In the genomic region with DNA sequence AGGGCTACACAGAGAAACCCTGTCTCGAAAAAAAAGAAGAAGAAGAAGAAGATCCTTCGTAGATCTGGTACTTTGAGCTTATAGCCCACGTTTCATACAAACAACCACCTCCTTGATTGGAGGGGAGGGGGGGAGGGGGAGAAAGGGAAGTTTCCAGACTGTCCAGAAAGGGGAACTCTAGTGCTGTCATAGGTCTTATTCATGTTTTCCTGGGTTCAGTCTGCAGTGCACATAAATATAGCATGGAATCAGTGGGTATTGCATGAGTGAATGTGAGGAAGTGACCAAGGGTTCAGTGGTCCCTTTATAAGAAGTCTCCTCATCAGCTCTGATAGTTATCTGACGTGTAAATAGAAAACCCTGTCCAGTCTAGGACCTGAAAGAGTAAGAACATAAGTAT, we compare ENCODE assay signal across 33 mouse cellular contexts. TPM values are rescaled to one million over a fixed set of nuclear protein-coding genes. Genes with fewer than 3 reads are reported as not detected.
DNase-seq lines count a peak whose midpoint lies in the region; ATAC-seq and TF ChIP-seq lines count a peak whose summit lies in the region.
"Had no signal": no experiment of that assay in that cellular context is flagged by ENCODE, and none has a peak within 500 bp of the region (broad histone marks: within the 10 kb centered on the region; RNA-seq: fewer than 3 reads in every experiment).

No protein-coding gene starts in this region.

- H3K4me3 ChIP-seq in G1E (ENCODE audit: low read depth, low read length): no peak overlapping the region
- H3K4me3 ChIP-seq: embryonic facial prominence, embryonic 10.5 days; embryonic facial prominence, embryonic 15.5 days; forebrain, embryonic 15.5 days; hindbrain, embryonic 12.5 days; intestine, embryonic 15.5 days; layer of hippocampus, adult 2 months; limb, embryonic 10.5 days; limb, embryonic 15.5 days; neural tube, embryonic 15.5 days had no signal

- no peak for TF ChIP-seq CTCF in G1E (IDR thresholded peaks at IDR 0.05; ENCODE audit: low read depth, low read length)

- ATAC-seq in G1E (ENCODE audit: extremely low read depth, insufficient number of reproducible peaks, low FRiP score, poor library complexity, severe bottlenecking): no peak
- peak; percentile 69 to 71 for ATAC-seq in hematopoietic stem cell, adult 5-6 weeks (replicated peaks in 1 of 2; ENCODE audit: insufficient read depth in 1 of 2, low FRiP score in 2 of 2, low TSS enrichment in 1 of 2, low read depth in 1 of 2, poor library complexity in 2 of 2, severe bottlenecking in 2 of 2)
- ATAC-seq in neutrophil, adult 5-6 weeks (ENCODE audit: extremely low read depth, insufficient number of reproducible peaks, low FRiP score, poor library complexity, severe bottlenecking): peak; percentile 66
- ATAC-seq: forebrain, embryonic 15.5 days; hindbrain, postnatal 0 days; intestine, embryonic 15.5 days; Patski had no signal

- peak; percentile 68 for DNase-seq in 416B (ENCODE audit: low read depth)
- DNase-seq in G1E (ENCODE audit: low spot score): peak; percentile 29
- DNase-seq in gastrocnemius, postnatal 4 days (ENCODE audit: low spot score in 2 of 2): no peak
- DNase-seq in adipocyte (ENCODE audit: low spot score): no peak
- DNase-seq in spleen, postnatal 10 days (ENCODE audit: low spot score in 2 of 2): no peak
- DNase-seq: adrenal gland, postnatal 25 days; B cell, adult 2 months; cerebellum, adult 2 months; cerebellum, postnatal 14 days; gastrocnemius, postnatal 36 days; kidney, adult 2 months; kidney, postnatal 36 days; lung, embryonic 14.5 days; lung, postnatal 36 days; midbrain, embryonic 14.5 days; right cerebral cortex, postnatal 25 days; thymus, adult 18-20 months; thymus, postnatal 4 days had no signal

- no peaks in the 10 kb centered on the region for H3K27me3 ChIP-seq in G1E (ENCODE audit: insufficient read depth, low read length)
- H3K27me3 ChIP-seq: embryonic facial prominence, embryonic 15.5 days; forebrain, embryonic 15.5 days; hindbrain, embryonic 12.5 days; intestine, embryonic 15.5 days; limb, embryonic 15.5 days; neural tube, embryonic 15.5 days; Patski had no signal

- H3K9me3 ChIP-seq in G1E (replicated peaks): no peaks in the 10 kb centered on the region
- H3K9me3 ChIP-seq: embryonic facial prominence, embryonic 10.5 days; embryonic facial prominence, embryonic 15.5 days; forebrain, embryonic 15.5 days; hindbrain, embryonic 12.5 days; intestine, embryonic 15.5 days; limb, embryonic 10.5 days; limb, embryonic 15.5 days; neural tube, embryonic 15.5 days had no signal

- peaks cover 5% of the 10 kb centered on the region; the same call in 1 of the 2 replicates for H3K4me1 ChIP-seq in G1E (ENCODE audit: insufficient read depth, low read depth, low read length)
- H3K4me1 ChIP-seq: embryonic facial prominence, embryonic 10.5 days; embryonic facial prominence, embryonic 15.5 days; forebrain, embryonic 15.5 days; hindbrain, embryonic 12.5 days; intestine, embryonic 15.5 days; limb, embryonic 10.5 days; limb, embryonic 15.5 days; neural tube, embryonic 15.5 days had no signal

- H3K36me3 ChIP-seq in G1E (replicated peaks): peaks cover 83% of the 10 kb centered on the region

RNA-seq across cellular contexts. Expression of gene Ucp3, which starts 29.1 kb away (rescaled TPM):
- total RNA-seq in G1E (2014; fragmentation: Nextera tagmentation): not detected in 2 replicates
- total RNA-seq in G1E (2017): 0.33 TPM in 1 of 2 replicates, not detected in the other
- polyA plus RNA-seq in G1E (2012): not detected in 2 replicates
- total RNA-seq in hematopoietic stem cell, adult 5-6 weeks (2017): not detected in 2 replicates
- not detected in 2 replicates for total RNA-seq in neutrophil, adult 5-6 weeks (2017)
- total RNA-seq in gastrocnemius, postnatal 4 days (2021): 10 to 100 TPM; 46.7 to 47.5 TPM
- total RNA-seq: ES-E14 had no signal
- polyA plus RNA-seq: brain, embryonic 14.5 days; forebrain, embryonic 15.5 days; hindbrain, embryonic 12.5 days; intestine, embryonic 15.5 days; limb, embryonic 10.5 days; lung, embryonic 14.5 days; midbrain, embryonic 14.5 days; neural tube, embryonic 15.5 days had no signal

RNA-seq across cellular contexts. Expression of gene Ucp2, which starts 49.4 kb away (rescaled TPM):
- total RNA-seq in G1E (2014; fragmentation: Nextera tagmentation) (688 and 701 TPM in 2 replicates), G1E (2017) (142 and 164 TPM in 2 replicates)
- polyA plus RNA-seq in G1E (2012): 838 and 989 TPM in 2 replicates
- total RNA-seq in hematopoietic stem cell, adult 5-6 weeks (2017): 97.0 and 115 TPM in 2 replicates
- total RNA-seq in neutrophil, adult 5-6 weeks (2017): 453 and 500 TPM in 2 replicates
- total RNA-seq in gastrocnemius, postnatal 4 days (2021): 100 to 1,000 TPM; 191 to 225 TPM

Comparison
In these comparisons a context has a peak if more than half of its experiments do, and no peak if none do; other contexts are left out.
1. DNase-seq: peak in 416B (single experiment) and G1E (single experiment); none in gastrocnemius, postnatal 4 days (0 of 2), adipocyte (single experiment) and spleen, postnatal 10 days (0 of 2).
2. RNA of gene Ucp3, which starts 29.1 kb away (total RNA-seq): 46.7 to 47.5 TPM in gastrocnemius, postnatal 4 days; 0.33 TPM in G1E, not detected in hematopoietic stem cell, adult 5-6 weeks and not detected in neutrophil, adult 5-6 weeks; every median in the first group is over 10 times any median in the second.